ENCODE assay signal across 7 mouse cellular contexts in the genomic region with DNA sequence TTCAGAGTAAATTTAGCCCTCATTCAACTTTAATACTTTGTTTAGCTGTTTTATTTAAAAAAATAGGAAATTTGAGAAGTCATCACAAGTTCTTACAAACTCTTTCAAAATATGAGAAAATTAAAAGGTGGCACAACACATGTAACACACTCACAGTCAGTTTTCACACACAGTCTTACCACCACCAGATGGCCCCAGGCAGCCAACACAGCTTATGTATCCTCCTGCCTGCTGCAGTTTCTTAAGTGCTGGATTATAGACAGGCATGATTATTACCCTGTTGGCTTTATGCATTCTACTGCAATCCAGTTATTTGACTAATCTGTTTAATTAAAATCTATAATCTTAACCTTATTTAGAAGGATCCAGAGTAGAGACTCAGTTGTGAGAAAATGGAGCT. TPM values are rescaled to one million over a fixed set of nuclear protein-coding genes. Genes with fewer than 3 reads are reported as not detected.
DNase-seq lines count a peak whose midpoint lies in the region; ATAC-seq and TF ChIP-seq lines count a peak whose summit lies in the region.

No protein-coding gene starts in this region.

- H3K4me3 ChIP-seq in hindbrain, postnatal 0 days (ENCODE audit: low read length) = no peak overlapping the region
- H3K4me3 ChIP-seq in hindbrain, embryonic 10.5 days = no peak overlapping the region

- DNase-seq in hindbrain, postnatal 0 days (ENCODE audit: low spot score) = peak; percentile 43
- no peak for DNase-seq in hindbrain, embryonic 10.5 days (ENCODE audit: low spot score)
- peak; percentile 5 for DNase-seq in urinary bladder, postnatal 14 days (ENCODE audit: low spot score)
- no peak for DNase-seq in urinary bladder, postnatal 10 days (ENCODE audit: low spot score)
- no peak for DNase-seq in ovary, adult 18-20 months (ENCODE audit: low spot score)
- DNase-seq in testis, postnatal 14 days (ENCODE audit: low spot score) = no peak

- no peaks in the 10 kb centered on the region for H3K27me3 ChIP-seq in hindbrain, postnatal 0 days (ENCODE audit: insufficient read depth, low read length)
- H3K27me3 ChIP-seq in hindbrain, embryonic 10.5 days (ENCODE audit: insufficient read depth, poor library complexity, severe bottlenecking) = no peaks in the 10 kb centered on the region

- peak; percentile 57 for TF ChIP-seq CTCF in hindbrain, postnatal 0 days (IDR thresholded peaks at IDR 0.05; ENCODE audit: low read depth)

- no peak overlapping the region for H3K27ac ChIP-seq in hindbrain, postnatal 0 days
- H3K27ac ChIP-seq in hindbrain, embryonic 10.5 days = no peak overlapping the region

- no peak overlapping the region for H3K4me2 ChIP-seq in hindbrain, postnatal 0 days (ENCODE audit: low read depth, low read length)

- H3K9ac ChIP-seq in hindbrain, postnatal 0 days (replicated peaks; ENCODE audit: low read length) = no peak overlapping the region

- ATAC-seq in hindbrain, postnatal 0 days = no peak
- peak; percentile 69 for ATAC-seq in megakaryocyte progenitor cell, adult 5-6 weeks (replicated peaks; ENCODE audit: poor library complexity)

- H3K36me3 ChIP-seq in hindbrain, postnatal 0 days (ENCODE audit: insufficient read depth, low read length) = no peaks in the 10 kb centered on the region
- peaks cover 41% of the 10 kb centered on the region for H3K36me3 ChIP-seq in hindbrain, embryonic 10.5 days

- no peaks in the 10 kb centered on the region for H3K4me1 ChIP-seq in hindbrain, postnatal 0 days (ENCODE audit: insufficient read depth, low read length)
- H3K4me1 ChIP-seq in hindbrain, embryonic 10.5 days (replicated peaks) = no peaks in the 10 kb centered on the region

- no peaks in the 10 kb centered on the region for H3K9me3 ChIP-seq in hindbrain, postnatal 0 days (ENCODE audit: low read length)
- no peaks in the 10 kb centered on the region for H3K9me3 ChIP-seq in hindbrain, embryonic 10.5 days

RNA-seq across cellular contexts. Expression of gene Slc4a7, which starts 12.1 kb away (rescaled TPM):
- total RNA-seq in hindbrain, postnatal 0 days (2014; rRNA removed) = 27.5 and 27.8 TPM in 2 replicates
- polyA plus RNA-seq in hindbrain, postnatal 0 days (2015; fragmentation: Nextera tagmentation; extraction: Ambion mirVana) = 19.8 and 20.8 TPM in 2 replicates
- polyA plus RNA-seq in hindbrain, embryonic 10.5 days (2016; fragmentation: Nextera tagmentation; extraction: Ambion mirVana) = 28.3 and 32.8 TPM in 2 replicates
- 26.3 and 32.9 TPM in 2 replicates for total RNA-seq in megakaryocyte progenitor cell, adult 5-6 weeks (2015)
- total RNA-seq in megakaryocyte progenitor cell, adult 5-6 weeks (2017) = 24.9 and 31.9 TPM in 2 replicates

Comparison
In these comparisons a context has a peak if more than half of its experiments do, and no peak if none do; other contexts are left out.
1. DNase-seq: peak in hindbrain, postnatal 0 days (single experiment) and urinary bladder, postnatal 14 days (single experiment); none in hindbrain, embryonic 10.5 days (single experiment), urinary bladder, postnatal 10 days (single experiment), ovary, adult 18-20 months (single experiment) and testis, postnatal 14 days (single experiment).